Mouse (Mus musculus): ENCODE measurements around the gene Ttc27. TPM values are rescaled to one million over a fixed set of nuclear protein-coding genes. Genes with fewer than 3 reads are reported as not detected.

The Ttc27 gene
- 10 to 100 TPM; 10.3 to 17.8 TPM for polyA plus RNA-seq (2012; fragmentation: generic; extraction: Trizol)

DNA sequence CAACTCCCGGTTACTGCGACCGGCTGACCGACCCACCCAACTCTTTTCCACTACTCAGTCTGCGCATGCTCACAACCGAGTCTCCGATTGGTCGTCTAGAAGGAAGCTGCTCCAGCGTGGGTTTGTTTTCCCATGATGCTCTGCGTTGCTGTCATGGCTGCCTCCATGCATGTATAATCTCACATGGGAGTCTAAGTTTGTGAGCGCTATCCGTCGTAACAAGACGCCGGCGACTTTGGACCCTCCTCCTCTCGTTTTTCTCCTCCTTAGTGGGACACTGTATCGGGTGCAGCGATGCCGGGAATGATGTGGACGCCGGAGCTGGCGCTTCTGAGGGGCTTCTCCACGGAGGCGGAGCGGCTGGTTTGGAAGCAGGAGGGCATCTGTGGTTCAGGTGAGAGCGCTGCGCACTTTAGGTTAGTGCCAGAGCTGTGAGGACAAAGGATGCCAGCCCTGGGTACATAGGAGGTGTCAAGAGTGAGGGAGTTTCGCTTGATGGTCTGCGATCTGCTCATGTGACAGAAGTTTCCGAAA lies at the start of gene Ttc27:
Gene Ttc27, plus strand, starts transcription at position 115 of the 534 bp plus-strand sequence.

Other genes starting within 250 kb of the Ttc27 start
- gene Yipf4, start 228.2 kb upstream of the Ttc27 start, polyA plus RNA-seq (2012; fragmentation: generic; extraction: Trizol) = 10 to 100 TPM in 1 of 2 experiments, 1 to 10 TPM in 1; 2.7 to 37.4 TPM
- gene Birc6, start 189.4 kb upstream of the Ttc27 start, polyA plus RNA-seq (2012; fragmentation: generic; extraction: Trizol) = 10 to 100 TPM in 1 of 2 experiments, 1 to 10 TPM in 1; 3.9 to 20.9 TPM